Mouse (Mus musculus): ENCODE measurements around the gene Camk1. TPM values are rescaled to one million over a fixed set of nuclear protein-coding genes. Genes with fewer than 3 reads are reported as not detected.
A peak's percentile ranks its signal among the peaks of the same experiment; 100 is the strongest.

Gene Camk1
- polyA plus RNA-seq, 1 experiment from 2014 or later: 105 TPM

- no peak overlapping the region for H3K27ac ChIP-seq (ENCODE audit: low read length)
- H3K4me1 ChIP-seq (replicated peaks; ENCODE audit: control insufficient read depth, insufficient read depth, low read length): no peaks in the 10 kb centered on the region
- H3K4me2 ChIP-seq (ENCODE audit: low read depth, low read length): no peak overlapping the region
- no peaks in the 10 kb centered on the region for H3K9me3 ChIP-seq (ENCODE audit: control insufficient read depth, low read length)
- ATAC-seq (ENCODE audit: low read depth): no peak
- H3K4me3 ChIP-seq (ENCODE audit: low read length): no peak overlapping the region
- H3K36me3 ChIP-seq (ENCODE audit: control insufficient read depth, insufficient read depth, low read length): peaks cover 3% of the 10 kb centered on the region
- no peak overlapping the region for H3K9ac ChIP-seq (ENCODE audit: low read length)
- H3K27me3 ChIP-seq (ENCODE audit: control insufficient read depth, insufficient read depth, low read depth, low read length): no peaks in the 10 kb centered on the region
- WGBS: 60% methylated on average over 8 of the region's 8 CpGs
These were observed 20.8 kb upstream of the Camk1 start for GRCm38 (mm10) chr6:113364518-113365135.

- ATAC-seq (ENCODE audit: low read depth): no peak
- WGBS: 81% methylated on average over 1 of the region's 1 CpGs
- no peak overlapping the region for H3K4me3 ChIP-seq (ENCODE audit: low read length)
- H3K27me3 ChIP-seq (ENCODE audit: control insufficient read depth, insufficient read depth, low read depth, low read length): no peaks in the 10 kb centered on the region
- H3K9ac ChIP-seq (ENCODE audit: low read length): no peak overlapping the region
- no peak overlapping the region for H3K27ac ChIP-seq (ENCODE audit: low read length)
- no peaks in the 10 kb centered on the region for H3K9me3 ChIP-seq (ENCODE audit: control insufficient read depth, low read length)
- no peaks in the 10 kb centered on the region for H3K4me1 ChIP-seq (replicated peaks; ENCODE audit: control insufficient read depth, insufficient read depth, low read length)
- H3K36me3 ChIP-seq (ENCODE audit: control insufficient read depth, insufficient read depth, low read length): no peaks in the 10 kb centered on the region; the same call in 1 of the 2 replicates
- H3K4me2 ChIP-seq (ENCODE audit: low read depth, low read length): no peak overlapping the region
These were observed 18.5 kb upstream of the Camk1 start for GRCm38 (mm10) chr6:113362241-113362640.

- Histone ChIP-seq H3K27me3 (ENCODE audit: control insufficient read depth, insufficient read depth, low read depth, low read length) (no peaks in the 10 kb centered on the region), H3K4me1 (replicated peaks; ENCODE audit: control insufficient read depth, insufficient read depth, low read length) (no peaks in the 10 kb centered on the region), H3K4me3 (ENCODE audit: low read length) (no peak overlapping the region), H3K27ac (ENCODE audit: low read length) (no peak overlapping the region), H3K9ac (ENCODE audit: low read length) (no peak overlapping the region), H3K9me3 (ENCODE audit: control insufficient read depth, low read length) (no peaks in the 10 kb centered on the region), H3K36me3 (ENCODE audit: control insufficient read depth, insufficient read depth, low read length) (no peaks in the 10 kb centered on the region), H3K4me2 (ENCODE audit: low read depth, low read length) (no peak overlapping the region)
- no peak for ATAC-seq (ENCODE audit: low read depth)
- WGBS: 70% methylated on average over 4 of the region's 4 CpGs
These were observed 17.7 kb upstream of the Camk1 start for GRCm38 (mm10) chr6:113361476-113361875.

GRCm38 (mm10) chr6:113353696-113354095, 9.9 kb upstream of the Camk1 start:
- no peak overlapping the region for H3K4me2 ChIP-seq (ENCODE audit: low read depth, low read length)
- H3K9me3 ChIP-seq (ENCODE audit: control insufficient read depth, low read length): no peaks in the 10 kb centered on the region
- no peak for ATAC-seq (ENCODE audit: low read depth)
- no peak overlapping the region for H3K4me3 ChIP-seq (ENCODE audit: low read length)
- no peaks in the 10 kb centered on the region for H3K27me3 ChIP-seq (ENCODE audit: control insufficient read depth, insufficient read depth, low read depth, low read length)
- no peaks in the 10 kb centered on the region for H3K36me3 ChIP-seq (ENCODE audit: control insufficient read depth, insufficient read depth, low read length)
- H3K27ac ChIP-seq (ENCODE audit: low read length): no peak overlapping the region
- no peaks in the 10 kb centered on the region for H3K4me1 ChIP-seq (replicated peaks; ENCODE audit: control insufficient read depth, insufficient read depth, low read length)
- WGBS: 60% methylated on average over 3 of the region's 3 CpGs
- no peak overlapping the region for H3K9ac ChIP-seq (ENCODE audit: low read length)

GRCm38 (mm10) chr6:113352820-113353219, 9.0 kb upstream of the Camk1 start:
- Histone ChIP-seq H3K9ac (ENCODE audit: low read length) (no peak overlapping the region), H3K4me2 (ENCODE audit: low read depth, low read length) (no peak overlapping the region), H3K9me3 (ENCODE audit: control insufficient read depth, low read length) (no peaks in the 10 kb centered on the region), H3K27me3 (ENCODE audit: control insufficient read depth, insufficient read depth, low read depth, low read length) (no peaks in the 10 kb centered on the region), H3K27ac (ENCODE audit: low read length) (no peak overlapping the region), H3K4me1 (replicated peaks; ENCODE audit: control insufficient read depth, insufficient read depth, low read length) (no peaks in the 10 kb centered on the region), H3K4me3 (ENCODE audit: low read length) (no peak overlapping the region), H3K36me3 (ENCODE audit: control insufficient read depth, insufficient read depth, low read length) (no peaks in the 10 kb centered on the region)
- ATAC-seq (ENCODE audit: low read depth): no peak
- WGBS: 63% methylated on average over 3 of the region's 3 CpGs

GRCm38 (mm10) chr6:113351653-113352052, 7.9 kb upstream of the Camk1 start:
- Histone ChIP-seq H3K4me3 (ENCODE audit: low read length) (no peak overlapping the region), H3K4me1 (replicated peaks; ENCODE audit: control insufficient read depth, insufficient read depth, low read length) (no peaks in the 10 kb centered on the region), H3K36me3 (ENCODE audit: control insufficient read depth, insufficient read depth, low read length) (no peaks in the 10 kb centered on the region), H3K9me3 (ENCODE audit: control insufficient read depth, low read length) (no peaks in the 10 kb centered on the region), H3K27ac (ENCODE audit: low read length) (no peak overlapping the region), H3K9ac (ENCODE audit: low read length) (no peak overlapping the region), H3K4me2 (ENCODE audit: low read depth, low read length) (no peak overlapping the region), H3K27me3 (ENCODE audit: control insufficient read depth, insufficient read depth, low read depth, low read length) (no peaks in the 10 kb centered on the region)
- ATAC-seq (ENCODE audit: low read depth): no peak
- WGBS: 46% methylated on average over 10 of the region's 10 CpGs

GRCm38 (mm10) chr6:113351161-113351560, 7.4 kb upstream of the Camk1 start:
- 68% methylated on average over 1 of the region's 1 CpGs for WGBS
- Histone ChIP-seq H3K9ac (ENCODE audit: low read length) (no peak overlapping the region), H3K36me3 (ENCODE audit: control insufficient read depth, insufficient read depth, low read length) (no peaks in the 10 kb centered on the region)

GRCm38 (mm10) chr6:113350538-113350937, 6.8 kb upstream of the Camk1 start:
- no peaks in the 10 kb centered on the region for H3K9me3 ChIP-seq (ENCODE audit: control insufficient read depth, low read length)
- H3K9ac ChIP-seq (ENCODE audit: low read length): no peak overlapping the region
- H3K27ac ChIP-seq (ENCODE audit: low read length): no peak overlapping the region
- H3K36me3 ChIP-seq (ENCODE audit: control insufficient read depth, insufficient read depth, low read length): no peaks in the 10 kb centered on the region
- H3K4me1 ChIP-seq (replicated peaks; ENCODE audit: control insufficient read depth, insufficient read depth, low read length): no peaks in the 10 kb centered on the region
- H3K27me3 ChIP-seq (ENCODE audit: control insufficient read depth, insufficient read depth, low read depth, low read length): no peaks in the 10 kb centered on the region
- H3K4me3 ChIP-seq (ENCODE audit: low read length): no peak overlapping the region
- no peak overlapping the region for H3K4me2 ChIP-seq (ENCODE audit: low read depth, low read length)
- ATAC-seq (ENCODE audit: low read depth): no peak

More at GRCm38 (mm10) chr6:113351161-113351560, 7.4 kb upstream of the Camk1 start:
- Histone ChIP-seq H3K27ac (ENCODE audit: low read length) (no peak overlapping the region), H3K4me3 (ENCODE audit: low read length) (no peak overlapping the region), H3K9me3 (ENCODE audit: control insufficient read depth, low read length) (no peaks in the 10 kb centered on the region), H3K27me3 (ENCODE audit: control insufficient read depth, insufficient read depth, low read depth, low read length) (no peaks in the 10 kb centered on the region), H3K4me1 (replicated peaks; ENCODE audit: control insufficient read depth, insufficient read depth, low read length) (no peaks in the 10 kb centered on the region), H3K4me2 (ENCODE audit: low read depth, low read length) (no peak overlapping the region)
- no peak for ATAC-seq (ENCODE audit: low read depth)

GRCm38 (mm10) chr6:113346897-113347296, 3.1 kb upstream of the Camk1 start:
- ATAC-seq (ENCODE audit: low read depth): no peak
- Histone ChIP-seq H3K4me1 (replicated peaks; ENCODE audit: control insufficient read depth, insufficient read depth, low read length) (peaks cover 24% of the 10 kb centered on the region), H3K27me3 (ENCODE audit: control insufficient read depth, insufficient read depth, low read depth, low read length) (no peaks in the 10 kb centered on the region), H3K9ac (ENCODE audit: low read length) (no peak overlapping the region), H3K4me3 (ENCODE audit: low read length) (no peak overlapping the region), H3K4me2 (ENCODE audit: low read depth, low read length) (no peak overlapping the region), H3K9me3 (ENCODE audit: control insufficient read depth, low read length) (no peaks in the 10 kb centered on the region), H3K27ac (ENCODE audit: low read length) (no peak overlapping the region), H3K36me3 (ENCODE audit: control insufficient read depth, insufficient read depth, low read length) (no peaks in the 10 kb centered on the region)
- WGBS: 65% methylated on average over 4 of the region's 4 CpGs

GRCm38 (mm10) chr6:113344321-113344720, 537 bp upstream of the Camk1 start:
- H3K27ac ChIP-seq (ENCODE audit: low read length): peak overlapping the region; percentile 66

More at GRCm38 (mm10) chr6:113344321-113344720, 537 bp upstream of the Camk1 start:
- Histone ChIP-seq H3K4me3 (ENCODE audit: low read length) (no peak overlapping the region), H3K9me3 (ENCODE audit: control insufficient read depth, low read length) (no peaks in the 10 kb centered on the region), H3K4me1 (replicated peaks; ENCODE audit: control insufficient read depth, insufficient read depth, low read length) (peaks cover 27% of the 10 kb centered on the region), H3K4me2 (ENCODE audit: low read depth, low read length) (peak overlapping the region; percentile 85), H3K9ac (ENCODE audit: low read length) (peak overlapping the region; percentile 97), H3K27me3 (ENCODE audit: control insufficient read depth, insufficient read depth, low read depth, low read length) (no peaks in the 10 kb centered on the region), H3K36me3 (ENCODE audit: control insufficient read depth, insufficient read depth, low read length) (no peaks in the 10 kb centered on the region; the same call in 1 of the 2 replicates)
- ATAC-seq (ENCODE audit: low read depth): peak; percentile 76
- 12% methylated on average over 2 of the region's 2 CpGs for WGBS
